Mouse (Mus musculus) thymus, adult 2 months (tissue): ENCODE measurements around the gene Mxd4. TPM values are rescaled to one million over a fixed set of nuclear protein-coding genes. Genes with fewer than 3 reads are reported as not detected.

Experiments
- DNase-seq: peaks from one replicate; pipeline ENCODE4 v3.0.0; 2021
- H3K27ac ChIP-seq: fragments of 200-500 bp; 2 replicates; pipeline ENCODE4 v1.5.1; 2012; ENCODE audit warnings: low read length, control low read depth; ENCODE audit not compliant: control insufficient read depth, insufficient read depth
- H3K27me3 ChIP-seq: fragments of 200-500 bp; 2 replicates; pipeline ENCODE4 v1.6.1; 2012; ENCODE audit warnings: mild to moderate bottlenecking, low read length, moderate library complexity, mixed read lengths; ENCODE audit not compliant: control insufficient read depth, insufficient read depth
- H3K36me3 ChIP-seq: fragments of 200-500 bp; 2 replicates; pipeline ENCODE4 v1.6.1; 2012; ENCODE audit warnings: mild to moderate bottlenecking, low read length, moderate library complexity; ENCODE audit not compliant: control insufficient read depth, insufficient read depth
- H3K4me1 ChIP-seq: fragments of 200-500 bp; replicated peaks from 2 replicates; pipeline ENCODE4 v1.6.1; 2012; ENCODE audit warnings: low read length; ENCODE audit not compliant: control insufficient read depth, insufficient read depth
- H3K4me3 ChIP-seq: fragments of 200-500 bp; 2 replicates; pipeline ENCODE4 v1.5.1; 2012; ENCODE audit warnings: mild to moderate bottlenecking, low read length, control low read depth, moderate library complexity; ENCODE audit not compliant: control insufficient read depth, insufficient read depth
- CTCF ChIP-seq: fragments of 200-500 bp; IDR thresholded peaks from 2 replicates; pipeline ENCODE4 v1.5.1; 2012; ENCODE audit warnings: mild to moderate bottlenecking, control low read depth, low read length, moderate library complexity, borderline replicate concordance; ENCODE audit not compliant: control insufficient read depth, poor library complexity, insufficient read depth; ENCODE audit errors: extremely low read depth
- POLR2A ChIP-seq: fragments of 200-500 bp; IDR thresholded peaks from 2 replicates; pipeline ENCODE4 v1.6.1; 2012; ENCODE audit warnings: mild to moderate bottlenecking, low read length, control low read depth, moderate library complexity; ENCODE audit not compliant: control insufficient read depth, poor library complexity, insufficient read depth; ENCODE audit errors: extremely low read depth
- WGBS: fragments of 180-500 bp; shearing (Covaris S2); methylation state at CpG from one replicate; pipeline ENCODE4 v1.1.7; 2018; 5-methylcytosine and 5-hydroxymethylcytosine counted together
- polyA plus RNA-seq: library from polyadenylated mRNA; depleted of rRNA; stranded (reverse); fragments of >200 nt; gene quantifications from 2 replicates; pipeline ENCODE4 v1.2.3, GENCODE M21; 2012

The Mxd4 gene
- polyA plus RNA-seq, 1 experiment, result 525 TPM

DNA sequence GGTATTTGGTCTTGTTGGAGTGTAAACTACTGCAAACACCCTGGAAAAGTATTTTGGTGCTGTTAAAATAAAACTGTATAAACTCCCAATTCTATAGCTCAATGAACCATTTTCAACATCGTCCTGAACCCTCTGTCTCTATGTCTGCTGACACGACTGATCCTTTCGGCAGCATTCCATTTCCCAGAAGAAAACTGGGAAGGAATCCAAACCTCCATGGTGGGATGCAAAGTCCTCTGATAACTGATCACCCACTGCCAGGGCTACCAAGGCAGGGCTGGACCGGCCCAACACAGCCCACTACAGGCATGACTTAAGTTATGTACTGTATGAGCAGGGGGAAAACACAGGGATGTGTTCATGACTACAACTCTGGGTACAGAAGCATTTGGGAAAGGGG is 14.5 kb upstream of the Mxd4 start:
- TF ChIP-seq CTCF (no peak), POLR2A (no peak)
- H3K27ac ChIP-seq, result no peak overlapping the region
- DNase-seq, result no peak
- H3K4me1 ChIP-seq, result peaks cover 58% of the 10 kb centered on the region
- no peak overlapping the region for H3K4me3 ChIP-seq
- H3K36me3 ChIP-seq, result no peaks in the 10 kb centered on the region
- WGBS, result 96% methylated on average over 4 of the region's 4 CpGs
- H3K27me3 ChIP-seq, result no peaks in the 10 kb centered on the region

DNA sequence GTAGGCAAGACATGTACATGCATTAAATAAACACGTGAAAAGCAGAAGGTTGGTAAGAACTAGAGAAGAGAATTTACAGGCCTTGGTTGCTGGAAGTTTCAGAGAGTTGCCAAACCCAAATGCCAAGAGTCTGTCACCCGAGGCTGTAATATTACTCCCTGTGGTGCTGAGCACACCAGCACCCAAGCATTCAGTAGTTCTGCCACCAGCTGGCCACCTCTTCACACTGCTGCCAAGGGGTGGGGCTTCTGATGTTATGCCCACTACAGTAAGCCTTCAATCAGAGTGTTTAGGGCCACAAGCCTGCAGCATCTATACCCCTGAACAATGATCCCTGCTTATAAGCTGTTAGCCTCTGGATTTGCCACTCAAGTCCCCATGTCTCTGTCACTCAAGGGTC is 13.9 kb upstream of the Mxd4 start:
- TF ChIP-seq CTCF (no peak), POLR2A (no peak)
- Histone ChIP-seq H3K4me3 (no peak overlapping the region), H3K4me1 (peaks cover 57% of the 10 kb centered on the region), H3K27ac (no peak overlapping the region), H3K27me3 (no peaks in the 10 kb centered on the region), H3K36me3 (no peaks in the 10 kb centered on the region)
- WGBS, result 34% methylated on average over 2 of the region's 2 CpGs
- DNase-seq, result peak; percentile 52

DNA sequence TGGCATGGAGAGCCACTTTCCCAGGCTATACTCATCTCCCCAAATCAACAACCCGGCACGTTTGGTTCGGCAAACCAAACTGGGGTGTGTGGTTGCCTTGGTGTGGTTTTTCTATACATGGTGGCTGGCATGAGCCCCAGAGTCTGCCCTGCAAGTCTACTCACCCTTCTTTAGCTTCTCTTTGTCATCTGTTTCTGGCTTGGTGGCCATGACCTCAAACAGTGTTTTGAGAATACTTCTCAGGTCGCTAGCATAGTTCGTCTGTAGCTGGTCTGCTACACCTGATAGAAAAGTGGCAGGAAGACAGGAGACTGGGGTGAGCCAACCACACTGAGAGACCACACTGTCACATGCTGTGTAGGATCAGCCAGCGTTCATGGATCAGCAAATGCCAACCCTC is 11.1 kb upstream of the Mxd4 start:
- Histone ChIP-seq H3K36me3 (no peaks in the 10 kb centered on the region), H3K27ac (peak overlapping the region; percentile 72), H3K4me3 (no peak overlapping the region), H3K27me3 (no peaks in the 10 kb centered on the region), H3K4me1 (peaks cover 66% of the 10 kb centered on the region)
- TF ChIP-seq POLR2A, result no peak
- TF ChIP-seq CTCF, result no peak
- WGBS, result 7% methylated on average over 6 of the region's 6 CpGs
- DNase-seq, result peak; percentile 51

DNA sequence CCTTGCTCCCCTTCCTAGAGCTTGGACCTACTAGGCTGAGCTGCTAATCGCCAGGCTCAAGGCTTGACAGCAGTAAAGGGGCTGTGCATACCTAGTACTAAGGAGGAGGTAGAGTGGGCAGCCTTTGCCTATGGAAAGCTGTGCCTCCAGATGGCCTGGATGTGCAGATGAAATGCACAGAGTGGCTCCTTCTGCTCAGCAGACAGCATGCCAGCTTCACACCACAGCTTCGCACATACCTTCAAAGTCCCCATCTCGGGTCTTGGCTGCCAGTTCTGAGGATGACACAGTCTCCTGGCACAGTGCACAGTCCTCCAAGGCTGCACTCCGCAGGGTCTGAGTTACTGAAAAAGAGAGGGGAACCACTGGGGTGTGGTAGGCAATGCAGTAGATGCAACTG is 9.7 kb upstream of the Mxd4 start:
- WGBS, result 45% methylated on average over 4 of the region's 4 CpGs
- Histone ChIP-seq H3K4me3 (no peak overlapping the region), H3K36me3 (no peaks in the 10 kb centered on the region), H3K27me3 (no peaks in the 10 kb centered on the region), H3K27ac (peak overlapping the region; percentile 94), H3K4me1 (peaks cover 67% of the 10 kb centered on the region)
- peak; percentile 30 for DNase-seq
- no peak for TF ChIP-seq CTCF
- no peak for TF ChIP-seq POLR2A

DNA sequence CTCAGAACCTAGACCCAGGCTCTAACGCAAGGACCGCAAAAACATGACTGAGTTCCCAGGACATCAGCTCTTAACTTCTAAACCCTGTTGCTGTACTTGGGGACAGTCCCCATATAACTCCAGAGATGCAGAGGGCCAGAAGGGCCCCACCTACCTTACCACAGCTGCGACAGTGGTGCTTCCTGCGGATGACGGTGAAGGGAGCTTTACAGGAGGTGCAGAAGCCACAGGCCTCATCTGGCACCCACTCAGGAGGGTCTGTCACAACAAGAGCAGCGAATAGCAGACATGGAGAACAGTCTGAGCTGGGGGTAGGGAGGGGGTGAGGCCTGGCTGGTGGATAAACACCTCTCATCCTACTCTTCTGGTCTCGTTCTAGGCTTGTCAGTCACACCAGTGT is 8.9 kb upstream of the Mxd4 start:
- DNase-seq, result peak; percentile 87
- Histone ChIP-seq H3K4me1 (peaks cover 65% of the 10 kb centered on the region), H3K36me3 (no peaks in the 10 kb centered on the region), H3K4me3 (peak overlapping the region; percentile 13), H3K27me3 (no peaks in the 10 kb centered on the region), H3K27ac (peak overlapping the region; percentile 94)
- 5% methylated on average over 7 of the region's 7 CpGs for whole genome bisulfite sequencing
- TF ChIP-seq POLR2A (peak; percentile 62), CTCF (peak; percentile 52; the same call in 1 of the 2 replicates)

DNA sequence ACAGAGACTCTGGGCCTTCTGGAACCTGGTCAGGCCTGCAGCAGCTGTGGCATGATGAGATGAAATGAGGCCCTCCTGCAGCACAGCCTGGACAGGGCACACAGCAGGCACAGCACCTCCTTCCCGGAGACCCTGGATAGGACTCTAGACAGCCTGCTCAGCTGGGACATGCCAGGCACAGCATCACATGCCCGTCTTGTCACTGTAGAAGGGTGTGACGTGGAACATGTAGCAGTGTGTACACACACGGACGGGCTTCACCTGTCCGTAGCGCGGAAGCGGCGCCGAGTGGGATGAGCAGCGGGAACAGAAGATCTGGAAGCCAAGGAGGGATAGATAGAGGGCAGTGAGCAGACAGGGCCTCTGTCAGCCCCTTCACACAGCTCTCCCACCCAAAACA is 8.3 kb upstream of the Mxd4 start:
- Histone ChIP-seq H3K4me3 (peak overlapping the region; percentile 13), H3K36me3 (no peaks in the 10 kb centered on the region), H3K27ac (peak overlapping the region; percentile 91), H3K4me1 (peaks cover 59% of the 10 kb centered on the region), H3K27me3 (no peaks in the 10 kb centered on the region)
- peak; percentile 32 for DNase-seq
- 92% methylated on average over 12 of the region's 12 CpGs for WGBS
- TF ChIP-seq CTCF (no peak), POLR2A (no peak)

DNA sequence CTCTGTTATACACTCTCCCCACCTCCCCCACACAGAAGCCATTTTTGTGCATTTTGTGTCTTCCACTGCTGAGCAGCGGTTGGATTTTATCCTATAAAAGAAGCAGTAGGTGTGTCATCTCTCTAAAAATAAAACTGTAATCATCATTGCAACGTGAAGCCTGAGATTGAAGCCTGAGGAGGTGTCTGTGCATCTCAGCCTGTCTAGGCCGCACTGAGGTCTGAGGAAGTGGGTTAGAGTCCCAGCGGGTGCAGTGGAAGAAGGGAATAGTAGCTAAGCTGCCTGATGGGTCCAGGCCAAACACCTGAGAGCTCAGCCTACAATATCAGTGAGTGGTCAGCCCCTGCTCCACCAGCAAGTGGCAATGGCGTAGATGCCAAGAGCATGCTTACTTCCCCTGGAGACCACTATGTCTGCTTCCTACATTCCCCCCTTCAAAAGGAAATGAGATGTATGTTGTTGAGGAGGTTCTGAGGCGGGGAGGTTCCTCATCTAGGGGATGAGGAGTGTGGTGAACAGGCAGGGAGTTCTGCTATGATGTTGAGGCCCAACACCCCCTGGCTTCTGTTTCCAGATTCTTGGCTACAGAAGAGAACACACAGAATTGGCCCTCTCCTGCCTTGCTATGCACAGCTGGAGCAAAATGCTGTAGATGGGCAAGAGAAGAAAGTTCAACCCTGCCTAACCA is 7.6 kb upstream of the Mxd4 start:
- H3K4me3 ChIP-seq, result peak overlapping the region; percentile 13; the same call in 1 of the 2 replicates
- H3K27ac ChIP-seq, result peak overlapping the region; percentile 91
- no peaks in the 10 kb centered on the region for H3K27me3 ChIP-seq
- peaks cover 61% of the 10 kb centered on the region for H3K4me1 ChIP-seq
- H3K36me3 ChIP-seq, result no peaks in the 10 kb centered on the region
- TF ChIP-seq CTCF (no peak), POLR2A (no peak)
- 36% methylated on average over 6 of the region's 6 CpGs for WGBS
- peak; percentile 45 for DNase-seq
